Mouse (Mus musculus) neural tube, embryonic 12.5 days (tissue): ENCODE results near the gene 1700102P08Rik. TPM values are rescaled to one million over a fixed set of nuclear protein-coding genes. Genes with fewer than 3 reads are reported as not detected.

ENCODE experiments used
- ATAC-seq: fragments of 200-750 bp; cut with Nextera tagmentation; 2 replicates; pipeline ENCODE4 v1.8.0; 2017; ENCODE audit warnings: low read depth, mild to moderate bottlenecking, moderate TSS enrichment, moderate library complexity; ENCODE audit not compliant: low FRiP score
- H3K27ac ChIP-seq: fragments of 300-500 bp; sonication (generic); 2 replicates; pipeline ENCODE4 v1.5.1; 2016
- H3K27me3 ChIP-seq: fragments of 300-500 bp; sonication (generic); replicated peaks from 2 replicates; pipeline ENCODE4 v1.6.1; 2016; ENCODE audit warnings: mild to moderate bottlenecking
- H3K36me3 ChIP-seq: fragments of 300-500 bp; sonication (generic); 2 replicates; pipeline ENCODE4 v1.6.1; 2016; ENCODE audit warnings: mild to moderate bottlenecking
- H3K4me1 ChIP-seq: fragments of 300-500 bp; sonication (generic); 2 replicates; pipeline ENCODE4 v1.6.1; 2016
- H3K4me2 ChIP-seq: fragments of 300-500 bp; sonication (generic); replicated peaks from 2 replicates; pipeline ENCODE4 v1.6.1; 2016; ENCODE audit warnings: mild to moderate bottlenecking
- H3K4me3 ChIP-seq: fragments of 300-500 bp; sonication (generic); 2 replicates; pipeline ENCODE4 v1.5.1; 2016
- H3K9ac ChIP-seq: fragments of 300-500 bp; sonication (generic); 2 replicates; pipeline ENCODE4 v1.6.1; 2016; ENCODE audit warnings: mild to moderate bottlenecking
- H3K9me3 ChIP-seq: fragments of 300-500 bp; sonication (generic); 2 replicates; pipeline ENCODE4 v1.6.1; 2016; ENCODE audit warnings: mild to moderate bottlenecking
- WGBS: fragments of 180-500 bp; shearing (Covaris S2); methylation state at CpG from one replicate; pipeline ENCODE4 v1.1.7; 2016; 5-methylcytosine and 5-hydroxymethylcytosine counted together
- polyA plus RNA-seq: library from polyadenylated mRNA; unstranded; fragments of >200 nt; fragmentation: Nextera tagmentation; extraction: Ambion mirVana; gene quantifications from 2 replicates; pipeline ENCODE4 v1.2.1, GENCODE M21; 2016

Gene 1700102P08Rik
- polyA plus RNA-seq, 1 experiment from 2014 or later: 1.7 TPM

- no peaks in the 10 kb centered on the region for H3K27me3 ChIP-seq
- no peak overlapping the region for H3K27ac ChIP-seq
- no peak overlapping the region for H3K9ac ChIP-seq
- H3K4me2 ChIP-seq: peak overlapping the region; percentile 54
- 48% methylated on average over 32 of the region's 32 CpGs for WGBS
- H3K36me3 ChIP-seq: no peaks in the 10 kb centered on the region
- H3K4me3 ChIP-seq: no peak overlapping the region
- ATAC-seq: no peak
- no peaks in the 10 kb centered on the region for H3K9me3 ChIP-seq
- no peaks in the 10 kb centered on the region for H3K4me1 ChIP-seq
Observed at GRCm38 (mm10) chr9:108431431-108432067, 38.9 kb downstream of the 1700102P08Rik start.

DNA sequence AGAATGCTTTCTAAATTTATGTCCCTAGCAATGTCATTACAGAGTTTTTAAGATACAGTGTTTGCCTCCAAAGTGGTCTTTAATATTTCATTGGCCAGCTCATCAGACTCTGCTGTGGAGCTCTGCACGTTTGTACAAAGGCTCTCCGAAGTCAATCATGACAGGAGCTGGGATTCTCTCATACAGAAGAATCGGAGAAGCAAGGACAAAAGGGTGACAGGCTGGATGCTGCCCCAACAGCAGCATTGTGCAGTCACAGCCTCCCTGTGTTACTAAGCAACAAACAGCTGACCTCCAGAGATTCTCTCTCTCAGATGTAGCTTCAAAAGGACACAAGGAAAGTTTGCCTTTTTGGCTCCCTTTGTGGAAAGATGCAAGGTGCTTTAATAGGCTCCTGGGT is 43.6 kb downstream of the 1700102P08Rik start, which contains the start of gene BC048562:
Gene BC048562 (plus strand): TSS at position 301 of the 400 bp plus-strand sequence.
- ATAC-seq: no peak
- H3K36me3 ChIP-seq: no peaks in the 10 kb centered on the region
- WGBS: 64% methylated on average over 3 of the region's 3 CpGs
- H3K9ac ChIP-seq: 0 out of 2 replicates have a peak within 1 kb of the TSS, but pooled peaks have one; percentile 17
- H3K4me2 ChIP-seq: no peak within 1 kb of the TSS
- H3K4me3 ChIP-seq: no peak within 1 kb of the TSS
- no peaks in the 10 kb centered on the region for H3K9me3 ChIP-seq
- no peak within 1 kb of the TSS for H3K27ac ChIP-seq
- no peaks in the 10 kb centered on the region for H3K27me3 ChIP-seq
- H3K4me1 ChIP-seq: no peaks in the 10 kb centered on the region

DNA sequence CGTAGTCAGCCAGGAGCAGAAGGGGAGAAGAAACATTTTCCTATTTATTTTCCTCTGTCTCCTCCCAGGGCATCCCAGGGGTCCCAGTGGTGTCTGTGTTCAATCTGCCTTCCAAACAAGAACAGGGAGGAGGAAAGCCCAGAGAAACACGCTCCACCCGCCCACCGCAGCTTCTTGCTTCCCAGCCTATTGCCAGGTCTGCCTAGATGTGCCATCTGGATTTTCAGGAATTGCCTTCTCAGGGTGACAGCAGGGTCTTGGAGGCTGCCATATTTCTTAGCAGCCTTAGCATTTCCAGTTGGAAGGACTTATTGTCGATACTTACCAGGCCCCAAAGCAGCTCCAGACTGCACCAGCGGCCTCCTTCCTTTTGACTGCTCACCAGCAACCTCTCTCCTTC is 46.6 kb downstream of the 1700102P08Rik start:
- H3K4me2 ChIP-seq: no peak overlapping the region
- no peak overlapping the region for H3K9ac ChIP-seq
- no peaks in the 10 kb centered on the region for H3K9me3 ChIP-seq
- H3K27me3 ChIP-seq: no peaks in the 10 kb centered on the region
- H3K27ac ChIP-seq: no peak overlapping the region
- no peak for ATAC-seq
- no peaks in the 10 kb centered on the region for H3K4me1 ChIP-seq
- no peak overlapping the region for H3K4me3 ChIP-seq
- 86% methylated on average over 6 of the region's 6 CpGs for whole genome bisulfite sequencing
- H3K36me3 ChIP-seq: no peaks in the 10 kb centered on the region

- Histone ChIP-seq H3K27me3 (no peaks in the 10 kb centered on the region), H3K9ac (no peak overlapping the region), H3K36me3 (no peaks in the 10 kb centered on the region), H3K4me1 (no peaks in the 10 kb centered on the region), H3K4me2 (no peak overlapping the region), H3K9me3 (no peaks in the 10 kb centered on the region), H3K4me3 (no peak overlapping the region), H3K27ac (no peak overlapping the region)
- ATAC-seq: no peak
- 78% methylated on average over 5 of the region's 5 CpGs for WGBS
Observed at GRCm38 (mm10) chr9:108440485-108440884, 47.9 kb downstream of the 1700102P08Rik start.

- H3K9ac ChIP-seq: no peak overlapping the region
- H3K4me3 ChIP-seq: no peak overlapping the region
- no peaks in the 10 kb centered on the region for H3K4me1 ChIP-seq
- H3K9me3 ChIP-seq: no peaks in the 10 kb centered on the region
- no peak overlapping the region for H3K4me2 ChIP-seq
- no peak for ATAC-seq
- H3K27me3 ChIP-seq: no peaks in the 10 kb centered on the region
- no peak overlapping the region for H3K27ac ChIP-seq
- H3K36me3 ChIP-seq: no peaks in the 10 kb centered on the region
- 92% methylated on average over 11 of the region's 11 CpGs for WGBS
Observed at GRCm38 (mm10) chr9:108441236-108441919, 48.8 kb downstream of the 1700102P08Rik start.

GRCm38 (mm10) chr9:108445125-108445524 is 52.5 kb downstream of the 1700102P08Rik start:
- Histone ChIP-seq H3K9ac (no peak overlapping the region), H3K4me1 (peaks cover 21% of the 10 kb centered on the region), H3K27ac (no peak overlapping the region), H3K36me3 (peaks cover 13% of the 10 kb centered on the region; the same call in 1 of the 2 replicates), H3K9me3 (no peaks in the 10 kb centered on the region), H3K4me2 (no peak overlapping the region), H3K4me3 (no peak overlapping the region), H3K27me3 (no peaks in the 10 kb centered on the region)
- no peak for ATAC-seq
- WGBS: 74% methylated on average over 9 of the region's 9 CpGs

DNA sequence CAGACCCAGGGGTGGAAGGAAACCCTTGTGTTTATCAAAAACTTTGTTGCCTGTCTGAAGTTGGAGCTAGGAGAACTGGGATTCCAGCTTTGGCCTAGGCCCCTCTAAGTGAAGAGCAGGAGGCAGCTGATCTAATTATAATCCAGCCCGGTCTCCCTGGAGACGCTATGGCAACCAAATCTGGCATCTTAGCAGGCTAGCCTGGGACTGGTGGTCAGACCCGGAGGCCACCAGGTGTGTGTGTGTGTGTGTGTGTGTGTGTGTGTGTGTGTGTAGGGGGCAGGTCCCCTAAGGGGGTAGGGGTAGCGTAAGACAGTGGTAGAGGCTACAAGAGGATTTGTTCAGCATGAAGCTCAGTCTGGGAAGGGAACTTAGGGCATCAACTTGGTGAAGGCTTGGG is 57.3 kb downstream of the 1700102P08Rik start:
- Histone ChIP-seq H3K4me1 (peaks cover 42% of the 10 kb centered on the region), H3K4me2 (peak overlapping the region; percentile 74), H3K27me3 (no peaks in the 10 kb centered on the region), H3K9ac (peak overlapping the region; percentile 38; the same call in 1 of the 2 replicates), H3K9me3 (no peaks in the 10 kb centered on the region), H3K27ac (peak overlapping the region; percentile 74), H3K36me3 (peaks cover 13% of the 10 kb centered on the region; the same call in 1 of the 2 replicates), H3K4me3 (peak overlapping the region; percentile 7; the same call in 1 of the 2 replicates)
- peak; percentile 60 for ATAC-seq
- 35% methylated on average over 4 of the region's 4 CpGs for WGBS

DNA sequence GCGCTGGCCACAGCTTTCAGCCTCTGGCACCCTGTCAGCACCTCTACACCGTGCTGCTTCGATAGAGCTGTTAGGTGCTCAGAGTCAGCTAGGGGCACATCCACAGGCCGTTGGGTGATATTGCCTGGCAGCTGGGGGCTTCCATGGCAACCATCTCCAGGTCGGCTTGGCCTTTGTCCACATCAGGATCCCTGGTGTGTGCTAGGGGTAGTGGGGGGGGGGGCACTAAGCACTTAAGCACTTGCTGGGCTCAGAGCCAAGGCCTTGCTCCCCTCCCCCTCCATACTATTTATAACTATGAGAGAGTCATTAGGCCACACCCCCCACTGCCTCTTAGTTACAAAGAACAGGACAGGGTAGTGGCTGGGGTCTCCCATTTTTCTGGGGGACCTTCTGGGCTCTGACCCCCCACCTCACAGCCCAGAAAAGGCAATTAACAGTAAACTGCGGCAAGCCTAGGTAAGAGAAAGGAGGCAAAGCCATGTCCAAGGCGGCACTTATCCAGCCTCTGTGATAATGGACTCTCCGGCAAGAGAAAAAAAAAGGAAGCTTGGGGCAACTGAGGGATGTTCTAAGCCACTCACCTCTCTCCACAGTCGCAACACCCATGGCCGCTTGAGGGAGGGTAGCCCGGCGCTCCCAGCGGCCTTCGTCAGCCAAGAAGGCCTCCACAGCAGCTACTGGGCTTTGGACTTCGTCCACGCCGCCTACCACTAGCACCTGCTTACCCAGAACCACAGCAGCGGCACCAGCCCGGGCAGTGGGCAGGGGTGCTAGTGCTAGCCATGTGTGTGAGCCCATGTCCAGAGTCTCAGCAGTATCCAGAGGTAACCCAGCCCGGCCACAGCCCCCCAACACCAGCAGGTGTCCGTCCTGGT is 57.9 kb downstream of the 1700102P08Rik start:
- Histone ChIP-seq H3K9me3 (no peaks in the 10 kb centered on the region), H3K4me1 (peaks cover 42% of the 10 kb centered on the region), H3K36me3 (peaks cover 13% of the 10 kb centered on the region; the same call in 1 of the 2 replicates), H3K27me3 (no peaks in the 10 kb centered on the region), H3K4me2 (peak overlapping the region; percentile 74), H3K27ac (peak overlapping the region; percentile 74), H3K9ac (peak overlapping the region; percentile 40), H3K4me3 (peak overlapping the region; percentile 19)
- 58% methylated on average over 21 of the region's 21 CpGs for WGBS
- ATAC-seq: peak; percentile 68

- H3K4me3 ChIP-seq: peak overlapping the region; percentile 19; the same call in 1 of the 2 replicates
- peaks cover 13% of the 10 kb centered on the region; the same call in 1 of the 2 replicates for H3K36me3 ChIP-seq
- peaks cover 42% of the 10 kb centered on the region for H3K4me1 ChIP-seq
- H3K27me3 ChIP-seq: no peaks in the 10 kb centered on the region
- peak overlapping the region; percentile 40 for H3K9ac ChIP-seq
- no peak for ATAC-seq
- WGBS: 84% methylated on average over 6 of the region's 6 CpGs
- H3K27ac ChIP-seq: 0 out of 2 replicates have a peak overlapping the region, but pooled peaks have one; percentile 74
- peak overlapping the region; percentile 74 for H3K4me2 ChIP-seq
- no peaks in the 10 kb centered on the region for H3K9me3 ChIP-seq
Observed at GRCm38 (mm10) chr9:108451170-108451493, 58.5 kb downstream of the 1700102P08Rik start.

- 57% methylated on average over 6 of the region's 6 CpGs for WGBS
- Histone ChIP-seq H3K36me3 (peaks cover 13% of the 10 kb centered on the region; the same call in 1 of the 2 replicates), H3K27ac (0 out of 2 replicates have a peak overlapping the region, but pooled peaks have one; percentile 4), H3K4me2 (peak overlapping the region; percentile 74), H3K4me1 (peaks cover 42% of the 10 kb centered on the region), H3K27me3 (no peaks in the 10 kb centered on the region), H3K4me3 (peak overlapping the region; percentile 49), H3K9ac (peak overlapping the region; percentile 60), H3K9me3 (no peaks in the 10 kb centered on the region)
- no peak for ATAC-seq
Observed at GRCm38 (mm10) chr9:108451519-108452160, 59.0 kb downstream of the 1700102P08Rik start.

DNA sequence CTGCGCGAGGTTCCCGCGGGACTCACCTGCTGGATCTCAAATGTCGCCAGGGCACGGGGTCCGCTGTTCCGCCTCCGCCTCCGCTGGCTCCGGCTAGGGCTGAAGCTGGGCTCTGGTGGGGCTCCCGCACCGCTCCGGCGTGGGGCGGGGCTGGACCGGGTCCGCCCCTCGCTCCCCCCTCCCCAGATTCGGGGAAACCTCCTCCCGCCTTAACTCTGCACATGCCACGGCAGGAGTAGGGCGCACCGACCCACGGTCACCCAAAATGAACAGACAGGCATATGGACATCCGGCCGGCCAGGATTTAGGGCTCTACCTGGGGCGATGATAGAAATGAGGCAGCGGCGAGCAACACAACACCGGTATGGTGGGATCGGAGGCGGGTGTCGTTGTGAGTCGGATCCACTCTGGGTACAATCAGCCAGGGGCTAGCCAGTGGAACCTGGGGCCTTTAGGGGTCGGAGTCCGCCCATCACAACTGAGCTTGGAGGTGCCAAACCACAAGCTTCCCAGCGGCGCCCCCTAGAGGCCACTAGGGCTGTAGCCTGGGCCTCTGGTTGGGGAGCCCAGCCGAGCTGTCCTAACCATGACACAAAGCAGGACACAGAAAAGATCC is 59.8 kb downstream of the 1700102P08Rik start:
- Histone ChIP-seq H3K27me3 (no peaks in the 10 kb centered on the region), H3K27ac (peak overlapping the region; percentile 4; the same call in 1 of the 2 replicates), H3K4me3 (peak overlapping the region; percentile 49), H3K4me2 (peak overlapping the region; percentile 74), H3K36me3 (peaks cover 13% of the 10 kb centered on the region; the same call in 1 of the 2 replicates), H3K9me3 (no peaks in the 10 kb centered on the region), H3K9ac (peak overlapping the region; percentile 60), H3K4me1 (peaks cover 42% of the 10 kb centered on the region)
- WGBS: under 1% methylated on average over 40 of the region's 40 CpGs
- peak; percentile 73 for ATAC-seq
